Mouse (Mus musculus) left cerebral cortex, adult 11 months (tissue): ENCODE data around the gene Atp12a.

Experiments used
- DNase-seq: peaks from one replicate; pipeline ENCODE4 v3.0.0; 2022; ENCODE audit warnings: low spot score

The Atp12a gene

GRCm38 (mm10) chr14:56379336-56379735, 14.5 kb downstream of the Atp12a start:
- DNase-seq: no peak

DNA sequence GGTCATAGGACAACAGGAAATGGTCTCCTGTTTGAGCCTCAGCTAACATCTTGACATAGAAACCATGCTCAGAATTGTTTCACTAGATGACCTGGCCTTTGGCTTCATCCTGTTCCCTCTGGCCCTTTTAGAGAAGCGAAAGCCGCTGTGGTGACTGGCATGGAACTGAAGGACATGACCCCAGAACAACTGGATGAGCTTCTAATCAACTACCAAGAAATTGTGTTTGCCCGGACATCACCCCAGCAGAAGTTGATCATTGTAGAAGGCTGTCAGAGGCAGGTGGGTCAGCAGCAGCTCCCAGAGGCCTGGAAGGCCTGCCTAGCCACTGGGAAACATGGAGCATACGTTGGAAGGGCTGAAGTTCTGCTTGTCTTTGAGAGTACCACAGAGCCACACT, 17.5 kb downstream of the Atp12a start:
- no peak for DNase-seq

DNA sequence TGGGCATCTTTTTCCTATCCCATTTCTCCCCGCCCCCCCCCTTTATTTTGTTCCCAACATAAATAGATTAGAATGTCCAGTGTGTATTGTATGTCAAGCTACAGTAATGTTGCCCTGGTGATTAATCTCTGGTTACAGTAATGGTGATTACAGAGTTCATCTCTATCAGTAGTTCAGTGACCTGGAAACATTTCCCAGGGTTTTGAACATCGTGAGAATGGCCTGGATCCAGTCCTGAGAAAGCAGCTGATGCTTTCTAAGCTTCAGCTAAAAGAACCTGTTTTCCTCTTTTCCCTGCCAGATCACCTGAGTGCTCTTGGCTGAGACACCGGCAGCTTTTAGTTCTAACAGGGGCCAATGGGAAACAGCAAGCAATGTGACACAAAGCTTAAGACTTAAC, 25.4 kb downstream of the Atp12a start:
- no peak for DNase-seq

- DNase-seq: no peak
Observed at GRCm38 (mm10) chr14:56393704-56394312, 28.9 kb downstream of the Atp12a start.

- no peak for DNase-seq
Observed at GRCm38 (mm10) chr14:56398001-56398400, 33.1 kb downstream of the Atp12a start.

- no peak for DNase-seq
Observed at GRCm38 (mm10) chr14:56402311-56403071, 37.6 kb downstream of the Atp12a start, which contains the start of gene Rnf17. Gene Rnf17, plus strand, starts transcription at chr14:56402581.

DNA sequence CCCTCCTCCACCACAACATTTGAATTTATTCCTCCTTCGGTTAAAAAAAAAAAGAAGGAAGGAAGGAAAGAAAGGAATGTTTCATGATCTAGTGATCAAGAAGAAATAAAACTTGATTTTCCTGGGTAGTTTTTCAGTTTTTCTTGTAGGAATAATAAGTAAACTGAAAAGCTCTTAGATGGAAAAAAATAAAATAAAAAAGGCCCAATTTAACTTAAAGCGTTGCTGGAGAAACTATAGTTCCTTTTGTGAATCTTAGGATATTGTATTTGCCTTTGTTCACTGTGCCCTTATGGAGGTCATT, 38.2 kb downstream of the Atp12a start:
- DNase-seq: no peak
